Mouse (Mus musculus): ENCODE measurements around the gene Foxp1. TPM values are rescaled to one million over a fixed set of nuclear protein-coding genes. Genes with fewer than 3 reads are reported as not detected.

The Foxp1 gene
- polyA plus RNA-seq, 1 experiment, result 17.7 TPM

DNA sequence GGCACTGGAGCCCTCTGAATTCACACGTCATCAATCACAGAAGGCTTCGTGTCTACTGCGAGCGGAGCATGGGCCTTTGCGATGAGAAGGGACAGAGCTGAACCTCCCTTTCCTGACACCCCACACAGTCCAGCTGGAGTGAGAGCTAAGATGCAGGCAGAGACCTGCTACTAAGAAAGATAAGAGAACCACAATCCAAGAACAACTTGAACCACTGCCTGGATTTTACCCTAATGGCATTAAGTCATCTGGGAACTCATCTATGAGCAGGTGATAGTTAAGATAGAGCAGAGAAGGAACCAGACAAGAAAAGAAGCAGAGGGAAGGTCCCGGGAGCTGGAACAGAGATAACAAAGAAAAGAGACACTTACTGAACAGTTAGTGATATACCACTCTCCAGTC is 415.4 kb downstream of the Foxp1 start:
- H3K27me3 ChIP-seq (ENCODE audit: control insufficient read depth, insufficient read depth, insufficient read length), result no peaks in the 10 kb centered on the region
- TF ChIP-seq POLR2AphosphoS2 (IDR thresholded peaks at IDR 0.05; ENCODE audit: insufficient read length, low read depth) (no peak), CEBPB (IDR thresholded peaks at IDR 0.05; ENCODE audit: insufficient read depth, poor library complexity, severe bottlenecking) (no peak), TCF3 (IDR thresholded peaks at IDR 0.05; ENCODE audit: insufficient read length, low read depth) (no peak), MAX (IDR thresholded peaks at IDR 0.05; ENCODE audit: low read depth) (no peak), MYOD1 (IDR thresholded peaks at IDR 0.05; ENCODE audit: control insufficient read depth in 1 of 3, insufficient read length in 2 of 3, low read depth in 2 of 3) (no peak), REST (IDR thresholded peaks at IDR 0.05; ENCODE audit: insufficient read depth, insufficient read length) (no peak), USF1 (IDR thresholded peaks at IDR 0.05; ENCODE audit: low read depth) (no peak), MYOG (IDR thresholded peaks at IDR 0.05; ENCODE audit: control insufficient read depth in 1 of 3, insufficient read depth in 1 of 3, insufficient read length in 2 of 3, low read depth in 2 of 3) (no peak), TCF12 (IDR thresholded peaks at IDR 0.05; ENCODE audit: insufficient read depth, poor library complexity, severe bottlenecking) (no peak)
- no peak overlapping the region for H3ac ChIP-seq (ENCODE audit: control insufficient read depth, insufficient read length)
- H3K36me3 ChIP-seq (ENCODE audit: control insufficient read depth, insufficient read depth), result no peaks in the 10 kb centered on the region
- H3K79me2 ChIP-seq (ENCODE audit: control insufficient read depth, insufficient read depth), result no peaks in the 10 kb centered on the region
- H3K4me3 ChIP-seq, result no peak overlapping the region
- no peak overlapping the region for H3K4me2 ChIP-seq (ENCODE audit: low read depth)

DNA sequence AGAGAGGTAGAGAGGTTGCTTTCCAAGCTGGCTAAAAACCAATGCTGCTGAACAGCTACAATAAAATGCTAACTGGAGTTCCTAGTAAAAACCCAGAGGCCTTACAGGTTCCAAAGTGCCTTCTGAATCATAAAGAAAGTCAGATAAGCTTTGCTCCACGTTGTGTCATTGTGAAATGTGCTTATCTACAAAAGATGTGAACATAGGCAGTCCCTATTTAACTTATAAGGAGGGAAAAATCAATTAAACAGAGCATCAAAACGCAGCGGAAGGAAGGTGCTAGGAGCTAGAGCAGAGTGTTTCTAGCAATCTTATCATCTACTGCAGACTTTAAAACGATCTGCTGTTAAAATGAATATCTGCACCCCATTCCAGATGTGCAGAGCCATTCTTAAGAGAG is 416.5 kb downstream of the Foxp1 start:
- no peaks in the 10 kb centered on the region for H3K36me3 ChIP-seq (ENCODE audit: control insufficient read depth, insufficient read depth)
- no peak for TF ChIP-seq TCF3 (IDR thresholded peaks at IDR 0.05; ENCODE audit: insufficient read length, low read depth)
- no peak for TF ChIP-seq REST (IDR thresholded peaks at IDR 0.05; ENCODE audit: insufficient read depth, insufficient read length)
- TF ChIP-seq MYOG (IDR thresholded peaks at IDR 0.05; ENCODE audit: control insufficient read depth in 1 of 3, insufficient read depth in 1 of 3, insufficient read length in 2 of 3, low read depth in 2 of 3), result no peak
- TF ChIP-seq CEBPB (IDR thresholded peaks at IDR 0.05; ENCODE audit: insufficient read depth, poor library complexity, severe bottlenecking), result no peak
- TF ChIP-seq TCF12 (IDR thresholded peaks at IDR 0.05; ENCODE audit: insufficient read depth, poor library complexity, severe bottlenecking), result no peak
- no peak for TF ChIP-seq POLR2AphosphoS2 (IDR thresholded peaks at IDR 0.05; ENCODE audit: insufficient read length, low read depth)
- TF ChIP-seq E2F4 (IDR thresholded peaks at IDR 0.05; ENCODE audit: insufficient read depth), result no peak
- TF ChIP-seq MYOD1 (IDR thresholded peaks at IDR 0.05; ENCODE audit: control insufficient read depth in 1 of 3, insufficient read length in 2 of 3, low read depth in 2 of 3), result no peak
- no peak for TF ChIP-seq SRF (IDR thresholded peaks at IDR 0.05; ENCODE audit: control insufficient read depth, insufficient read length, low read depth)
- TF ChIP-seq POLR2A (IDR thresholded peaks at IDR 0.05; ENCODE audit: insufficient read length, low read depth), result no peak
- TF ChIP-seq USF1 (IDR thresholded peaks at IDR 0.05; ENCODE audit: low read depth), result no peak
- no peak for TF ChIP-seq MAX (IDR thresholded peaks at IDR 0.05; ENCODE audit: low read depth)

GRCm38 (mm10) chr6:99104446-99104845 is 418.1 kb downstream of the Foxp1 start:
- no peak overlapping the region for H3K4me2 ChIP-seq (ENCODE audit: low read depth)
- no peaks in the 10 kb centered on the region for H3K27me3 ChIP-seq (ENCODE audit: control insufficient read depth, insufficient read depth, insufficient read length)
- TF ChIP-seq POLR2A (IDR thresholded peaks at IDR 0.05; ENCODE audit: insufficient read length, low read depth) (no peak), MYOD1 (IDR thresholded peaks at IDR 0.05; ENCODE audit: control insufficient read depth in 1 of 3, insufficient read length in 2 of 3, low read depth in 2 of 3) (no peak), E2F4 (IDR thresholded peaks at IDR 0.05; ENCODE audit: insufficient read depth) (no peak), TCF12 (IDR thresholded peaks at IDR 0.05; ENCODE audit: insufficient read depth, poor library complexity, severe bottlenecking) (no peak), TCF3 (IDR thresholded peaks at IDR 0.05; ENCODE audit: insufficient read length, low read depth) (no peak)
- H3K4me3 ChIP-seq, result no peak overlapping the region
- no peaks in the 10 kb centered on the region for H3K79me2 ChIP-seq (ENCODE audit: control insufficient read depth, insufficient read depth)
- H3ac ChIP-seq (ENCODE audit: control insufficient read depth, insufficient read length), result no peak overlapping the region
- H3K36me3 ChIP-seq (ENCODE audit: control insufficient read depth, insufficient read depth), result no peaks in the 10 kb centered on the region

More for the DNA sequence above, 416.5 kb downstream of the Foxp1 start:
- Histone ChIP-seq H3K79me2 (ENCODE audit: control insufficient read depth, insufficient read depth) (no peaks in the 10 kb centered on the region), H3K4me3 (no peak overlapping the region), H3K4me2 (ENCODE audit: low read depth) (no peak overlapping the region), H3K27me3 (ENCODE audit: control insufficient read depth, insufficient read depth, insufficient read length) (no peaks in the 10 kb centered on the region), H3ac (ENCODE audit: control insufficient read depth, insufficient read length) (no peak overlapping the region)

GRCm38 (mm10) chr6:99103911-99104310 is 418.6 kb downstream of the Foxp1 start:
- Histone ChIP-seq H3ac (ENCODE audit: control insufficient read depth, insufficient read length) (no peak overlapping the region), H3K4me2 (ENCODE audit: low read depth) (no peak overlapping the region), H3K36me3 (ENCODE audit: control insufficient read depth, insufficient read depth) (no peaks in the 10 kb centered on the region), H3K79me2 (ENCODE audit: control insufficient read depth, insufficient read depth) (no peaks in the 10 kb centered on the region), H3K27me3 (ENCODE audit: control insufficient read depth, insufficient read depth, insufficient read length) (no peaks in the 10 kb centered on the region), H3K4me3 (no peak overlapping the region)
- TF ChIP-seq TCF3 (IDR thresholded peaks at IDR 0.05; ENCODE audit: insufficient read length, low read depth), result no peak
- TF ChIP-seq POLR2A (IDR thresholded peaks at IDR 0.05; ENCODE audit: insufficient read length, low read depth), result no peak
- no peak for TF ChIP-seq USF1 (IDR thresholded peaks at IDR 0.05; ENCODE audit: low read depth)
- TF ChIP-seq REST (IDR thresholded peaks at IDR 0.05; ENCODE audit: insufficient read depth, insufficient read length), result no peak
- TF ChIP-seq MAX (IDR thresholded peaks at IDR 0.05; ENCODE audit: low read depth), result no peak
- no peak for TF ChIP-seq E2F4 (IDR thresholded peaks at IDR 0.05; ENCODE audit: insufficient read depth)
- TF ChIP-seq SRF (IDR thresholded peaks at IDR 0.05; ENCODE audit: control insufficient read depth, insufficient read length, low read depth), result no peak
- no peak for TF ChIP-seq TCF12 (IDR thresholded peaks at IDR 0.05; ENCODE audit: insufficient read depth, poor library complexity, severe bottlenecking)
- TF ChIP-seq POLR2AphosphoS2 (IDR thresholded peaks at IDR 0.05; ENCODE audit: insufficient read length, low read depth), result no peak
- no peak for TF ChIP-seq MYOD1 (IDR thresholded peaks at IDR 0.05; ENCODE audit: control insufficient read depth in 1 of 3, insufficient read length in 2 of 3, low read depth in 2 of 3)
- no peak for TF ChIP-seq CEBPB (IDR thresholded peaks at IDR 0.05; ENCODE audit: insufficient read depth, poor library complexity, severe bottlenecking)
- no peak for TF ChIP-seq MYOG (IDR thresholded peaks at IDR 0.05; ENCODE audit: control insufficient read depth in 1 of 3, insufficient read depth in 1 of 3, insufficient read length in 2 of 3, low read depth in 2 of 3)

GRCm38 (mm10) chr6:99101489-99101908 is 421.0 kb downstream of the Foxp1 start:
- Histone ChIP-seq H3K4me3 (no peak overlapping the region), H3K36me3 (ENCODE audit: control insufficient read depth, insufficient read depth) (no peaks in the 10 kb centered on the region), H3K27me3 (ENCODE audit: control insufficient read depth, insufficient read depth, insufficient read length) (no peaks in the 10 kb centered on the region), H3ac (ENCODE audit: control insufficient read depth, insufficient read length) (no peak overlapping the region), H3K4me2 (ENCODE audit: low read depth) (no peak overlapping the region), H3K79me2 (ENCODE audit: control insufficient read depth, insufficient read depth) (no peaks in the 10 kb centered on the region)
- TF ChIP-seq MAX (IDR thresholded peaks at IDR 0.05; ENCODE audit: low read depth) (no peak), REST (IDR thresholded peaks at IDR 0.05; ENCODE audit: insufficient read depth, insufficient read length) (no peak), MYOG (IDR thresholded peaks at IDR 0.05; ENCODE audit: control insufficient read depth in 1 of 3, insufficient read depth in 1 of 3, insufficient read length in 2 of 3, low read depth in 2 of 3) (no peak), E2F4 (IDR thresholded peaks at IDR 0.05; ENCODE audit: insufficient read depth) (no peak), USF1 (IDR thresholded peaks at IDR 0.05; ENCODE audit: low read depth) (no peak), MYOD1 (IDR thresholded peaks at IDR 0.05; ENCODE audit: control insufficient read depth in 1 of 3, insufficient read length in 2 of 3, low read depth in 2 of 3) (no peak), TCF12 (IDR thresholded peaks at IDR 0.05; ENCODE audit: insufficient read depth, poor library complexity, severe bottlenecking) (no peak), SRF (IDR thresholded peaks at IDR 0.05; ENCODE audit: control insufficient read depth, insufficient read length, low read depth) (no peak), TCF3 (IDR thresholded peaks at IDR 0.05; ENCODE audit: insufficient read length, low read depth) (no peak), CEBPB (IDR thresholded peaks at IDR 0.05; ENCODE audit: insufficient read depth, poor library complexity, severe bottlenecking) (no peak), POLR2A (IDR thresholded peaks at IDR 0.05; ENCODE audit: insufficient read length, low read depth) (no peak), POLR2AphosphoS2 (IDR thresholded peaks at IDR 0.05; ENCODE audit: insufficient read length, low read depth) (no peak)
